10 mouse cellular contexts compared by ENCODE assay signal in the genomic region with DNA sequence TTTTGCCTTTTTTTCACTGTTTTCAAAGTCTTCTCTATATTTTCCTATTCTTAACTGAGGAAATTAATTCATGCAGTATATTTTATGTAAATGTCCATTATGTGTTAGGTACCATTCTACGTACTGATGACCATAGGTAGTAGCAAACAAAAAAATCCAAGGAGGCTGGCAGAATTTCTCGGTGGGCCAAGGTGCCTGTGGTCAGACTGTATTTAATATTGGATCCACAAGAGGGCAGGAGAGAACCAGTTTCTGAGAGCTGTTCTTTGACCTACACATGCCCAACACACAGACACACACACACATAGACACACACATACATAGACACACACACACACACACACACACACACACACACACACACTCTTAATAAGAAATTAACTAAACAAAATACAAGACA. TPM values are rescaled to one million over a fixed set of nuclear protein-coding genes. Genes with fewer than 3 reads are reported as not detected.
DNase-seq lines count a peak whose midpoint lies in the region; ATAC-seq and TF ChIP-seq lines count a peak whose summit lies in the region.
"Had no signal": no experiment of that assay in that cellular context is flagged by ENCODE, and none has a peak within 500 bp of the region (broad histone marks: within the 10 kb centered on the region; RNA-seq: fewer than 3 reads in every experiment).

No protein-coding gene starts in this region.

- no peak overlapping the region for H3K9ac ChIP-seq in forebrain, embryonic 14.5 days (ENCODE audit: low read length)
- no peak overlapping the region for H3K9ac ChIP-seq in forebrain, embryonic 11.5 days (ENCODE audit: low read length)
- H3K9ac ChIP-seq in liver, postnatal 0 days (replicated peaks), result no peak overlapping the region
- H3K9ac ChIP-seq in liver, embryonic 12.5 days, result no peak overlapping the region
- no peak overlapping the region for H3K9ac ChIP-seq in neural tube, embryonic 15.5 days (replicated peaks)
- H3K9ac ChIP-seq: heart, embryonic 13.5 days had no signal

- no peak overlapping the region for H3K4me2 ChIP-seq in forebrain, embryonic 14.5 days (ENCODE audit: low read length)
- no peak overlapping the region for H3K4me2 ChIP-seq in forebrain, embryonic 11.5 days (ENCODE audit: low read depth, low read length, severe bottlenecking)
- no peak overlapping the region for H3K4me2 ChIP-seq in liver, postnatal 0 days (ENCODE audit: low read depth, low read length)
- no peak overlapping the region for H3K4me2 ChIP-seq in liver, embryonic 12.5 days
- H3K4me2 ChIP-seq in neural tube, embryonic 15.5 days, result no peak overlapping the region
- H3K4me2 ChIP-seq: heart, embryonic 13.5 days had no signal

- WGBS in forebrain, embryonic 14.5 days, result 65% methylated on average over 2 of the region's 2 CpGs
- 68% methylated on average over 2 of the region's 2 CpGs for WGBS in forebrain, embryonic 11.5 days
- WGBS in liver, postnatal 0 days (ENCODE audit: insufficient replicate concordance), result 66% methylated on average over 2 of the region's 2 CpGs
- WGBS in liver, embryonic 12.5 days (ENCODE audit: insufficient replicate concordance), result 49% methylated on average over 2 of the region's 2 CpGs
- 67% methylated on average over 2 of the region's 2 CpGs for WGBS in neural tube, embryonic 15.5 days

- no peak overlapping the region for H3K27ac ChIP-seq in forebrain, embryonic 14.5 days (ENCODE audit: low read depth, low read length)
- H3K27ac ChIP-seq in forebrain, embryonic 11.5 days (ENCODE audit: low read depth, low read length), result no peak overlapping the region
- H3K27ac ChIP-seq in liver, postnatal 0 days (ENCODE audit: low read depth), result no peak overlapping the region
- H3K27ac ChIP-seq in liver, embryonic 12.5 days, result no peak overlapping the region
- no peak overlapping the region for H3K27ac ChIP-seq in neural tube, embryonic 15.5 days (replicated peaks)
- H3K27ac ChIP-seq: heart, embryonic 13.5 days had no signal

- ATAC-seq in forebrain, embryonic 14.5 days, result peak; percentile 40; the same call in 1 of the 2 replicates
- ATAC-seq in forebrain, embryonic 11.5 days (replicated peaks; ENCODE audit: low FRiP score), result no peak; the same call in 1 of the 2 replicates
- ATAC-seq in liver, postnatal 0 days, result no peak; the same call in 1 of the 2 replicates
- no peak for ATAC-seq in liver, embryonic 12.5 days
- ATAC-seq in neural tube, embryonic 15.5 days (ENCODE audit: low FRiP score), result peak; percentile 70; the same call in 1 of the 2 replicates

- no peaks in the 10 kb centered on the region for H3K9me3 ChIP-seq in forebrain, embryonic 14.5 days (replicated peaks; ENCODE audit: control insufficient read depth, low read length)
- H3K9me3 ChIP-seq in forebrain, embryonic 11.5 days (ENCODE audit: control insufficient read depth, low read length), result no peaks in the 10 kb centered on the region
- no peaks in the 10 kb centered on the region for H3K9me3 ChIP-seq in liver, postnatal 0 days (ENCODE audit: low read length)
- no peaks in the 10 kb centered on the region for H3K9me3 ChIP-seq in liver, embryonic 12.5 days (replicated peaks)
- H3K9me3 ChIP-seq in neural tube, embryonic 15.5 days (replicated peaks), result no peaks in the 10 kb centered on the region
- H3K9me3 ChIP-seq: heart, embryonic 13.5 days had no signal

- no peaks in the 10 kb centered on the region for H3K36me3 ChIP-seq in forebrain, embryonic 14.5 days (ENCODE audit: control insufficient read depth, insufficient read depth, low read length)
- H3K36me3 ChIP-seq in forebrain, embryonic 11.5 days (ENCODE audit: control insufficient read depth, insufficient read depth, low read length), result no peaks in the 10 kb centered on the region
- H3K36me3 ChIP-seq in liver, postnatal 0 days (replicated peaks; ENCODE audit: insufficient read depth, low read length), result no peaks in the 10 kb centered on the region
- H3K36me3 ChIP-seq in liver, embryonic 12.5 days, result no peaks in the 10 kb centered on the region
- H3K36me3 ChIP-seq in neural tube, embryonic 15.5 days, result no peaks in the 10 kb centered on the region
- H3K36me3 ChIP-seq: heart, embryonic 13.5 days had no signal

- DNase-seq in forebrain, embryonic 14.5 days (ENCODE audit: low spot score), result peak; percentile 22
- DNase-seq in forebrain, embryonic 11.5 days (ENCODE audit: low spot score), result no peak
- no peak for DNase-seq in liver, postnatal 0 days
- peak; percentile 33 for DNase-seq in embryo, embryonic 9.5 days (ENCODE audit: extremely low spot score)
- no peak for DNase-seq in right cerebral cortex, postnatal 4 days
- DNase-seq in Muller cell, postnatal 12 days (ENCODE audit: inconsistent ontology term), result no peak
- DNase-seq: layer of hippocampus, postnatal 36 days had no signal

- peak; percentile 46 for TF ChIP-seq CTCF in liver, postnatal 0 days (IDR thresholded peaks at IDR 0.05; ENCODE audit: low read depth)

- TF ChIP-seq EP300 in liver, postnatal 0 days (IDR thresholded peaks at IDR 0.05; ENCODE audit: low read depth), result no peak

- H3K4me3 ChIP-seq in forebrain, embryonic 14.5 days (ENCODE audit: low read depth, low read length), result no peak overlapping the region
- H3K4me3 ChIP-seq in forebrain, embryonic 11.5 days (ENCODE audit: low read depth, low read length), result no peak overlapping the region
- no peak overlapping the region for H3K4me3 ChIP-seq in liver, postnatal 0 days (ENCODE audit: low read depth, low read length)
- no peak overlapping the region for H3K4me3 ChIP-seq in liver, embryonic 12.5 days
- no peak overlapping the region for H3K4me3 ChIP-seq in neural tube, embryonic 15.5 days (replicated peaks)
- H3K4me3 ChIP-seq: heart, embryonic 13.5 days had no signal

- H3K4me1 ChIP-seq in forebrain, embryonic 14.5 days (ENCODE audit: control insufficient read depth, insufficient read depth, low read length), result no peaks in the 10 kb centered on the region
- H3K4me1 ChIP-seq in forebrain, embryonic 11.5 days (replicated peaks; ENCODE audit: control insufficient read depth, insufficient read depth, low read length), result no peaks in the 10 kb centered on the region
- no peaks in the 10 kb centered on the region for H3K4me1 ChIP-seq in liver, postnatal 0 days (ENCODE audit: insufficient read depth)
- no peaks in the 10 kb centered on the region for H3K4me1 ChIP-seq in liver, embryonic 12.5 days
- no peaks in the 10 kb centered on the region for H3K4me1 ChIP-seq in neural tube, embryonic 15.5 days
- H3K4me1 ChIP-seq: heart, embryonic 13.5 days had no signal

- no peaks in the 10 kb centered on the region for H3K27me3 ChIP-seq in forebrain, embryonic 14.5 days (replicated peaks; ENCODE audit: control insufficient read depth, insufficient read depth, low read length)
- H3K27me3 ChIP-seq in forebrain, embryonic 11.5 days (ENCODE audit: control insufficient read depth, insufficient read depth, low read length), result no peaks in the 10 kb centered on the region
- no peaks in the 10 kb centered on the region for H3K27me3 ChIP-seq in liver, postnatal 0 days (ENCODE audit: insufficient read depth, low read length)
- no peaks in the 10 kb centered on the region for H3K27me3 ChIP-seq in liver, embryonic 12.5 days (replicated peaks)
- no peaks in the 10 kb centered on the region for H3K27me3 ChIP-seq in neural tube, embryonic 15.5 days (replicated peaks)
- H3K27me3 ChIP-seq: heart, embryonic 13.5 days had no signal

RNA-seq across cellular contexts. Expression of gene Sdhaf3, which starts 48.2 kb away (rescaled TPM):
- 7.4 and 7.6 TPM in 2 replicates for polyA plus RNA-seq in forebrain, embryonic 14.5 days (2014; fragmentation: Nextera tagmentation; extraction: Ambion mirVana)
- 6.5 and 8.1 TPM in 2 replicates for polyA plus RNA-seq in forebrain, embryonic 11.5 days (2014; fragmentation: Nextera tagmentation; extraction: Ambion mirVana)
- 2.8 and 3.2 TPM in 2 replicates for polyA plus RNA-seq in liver, postnatal 0 days (2015; fragmentation: Nextera tagmentation; extraction: Ambion mirVana)
- polyA plus RNA-seq in liver, embryonic 12.5 days (2016; fragmentation: Nextera tagmentation; extraction: Ambion mirVana), result 3.2 and 3.7 TPM in 2 replicates
- polyA plus RNA-seq in neural tube, embryonic 15.5 days (2015; fragmentation: Nextera tagmentation; extraction: Ambion mirVana), result 7.3 and 7.4 TPM in 2 replicates

Comparison
In these comparisons a context has a peak if more than half of its experiments do, and no peak if none do; other contexts are left out.
1. ATAC-seq: peak in forebrain, embryonic 14.5 days (single experiment) and neural tube, embryonic 15.5 days (single experiment); none in forebrain, embryonic 11.5 days (single experiment), liver, postnatal 0 days (single experiment) and liver, embryonic 12.5 days (single experiment).
2. DNase-seq: peak in forebrain, embryonic 14.5 days (single experiment) and embryo, embryonic 9.5 days (single experiment); none in forebrain, embryonic 11.5 days (single experiment), liver, postnatal 0 days (single experiment), right cerebral cortex, postnatal 4 days (single experiment) and Muller cell, postnatal 12 days (single experiment).